Mouse (Mus musculus) G1E (cell line): ENCODE data around the gene Dars. TPM values are rescaled to one million over a fixed set of nuclear protein-coding genes. Genes with fewer than 3 reads are reported as not detected.

ENCODE experiments used
- ATAC-seq: 2 replicates; pipeline ENCODE4 v1.8.0; 2016; ENCODE audit warnings: mild to moderate bottlenecking; ENCODE audit not compliant: insufficient number of reproducible peaks, poor library complexity, low FRiP score, severe bottlenecking; ENCODE audit errors: extremely low read depth
- DNase-seq: peaks from one replicate; pipeline ENCODE4 v3.0.0; 2012; ENCODE audit warnings: low spot score
- H3K27me3 ChIP-seq: 2 replicates; pipeline ENCODE4 v1.6.1; 2012; ENCODE audit warnings: mild to moderate bottlenecking, low read length, inconsistent platforms; ENCODE audit not compliant: insufficient read depth
- H3K36me3 ChIP-seq: replicated peaks from 2 replicates; pipeline ENCODE3; 2012; ENCODE audit warnings: mild to moderate bottlenecking, inconsistent platforms
- H3K4me1 ChIP-seq: 2 replicates; pipeline ENCODE4 v1.6.1; 2012; ENCODE audit warnings: low read depth, low read length, inconsistent platforms, mixed read lengths; ENCODE audit not compliant: insufficient read depth
- H3K4me3 ChIP-seq: 2 replicates; pipeline ENCODE4 v1.5.1; 2012; ENCODE audit warnings: low read depth, mild to moderate bottlenecking, inconsistent platforms, low read length, moderate library complexity, mixed read lengths
- H3K9me3 ChIP-seq: replicated peaks from 2 replicates; pipeline ENCODE4 v1.6.1; 2012; ENCODE audit warnings: inconsistent platforms
- CTCF ChIP-seq: IDR thresholded peaks from 2 replicates; pipeline ENCODE4 v1.5.1; 2012; ENCODE audit warnings: low read depth, low read length, inconsistent platforms, mixed read lengths
- GATA1 ChIP-seq: IDR thresholded peaks from 2 replicates; pipeline ENCODE4 v1.6.1; 2012; ENCODE audit warnings: borderline replicate concordance, low read length, inconsistent platforms, mixed read lengths
- GATA2 ChIP-seq: IDR thresholded peaks from 2 replicates; pipeline ENCODE4 v1.6.1; 2012; ENCODE audit warnings: low read depth, low read length, inconsistent platforms, borderline replicate concordance
- POLR2AphosphoS5 ChIP-seq: IDR thresholded peaks from 2 replicates; pipeline ENCODE4 v1.6.1; 2012; ENCODE audit warnings: low read depth, low read length, inconsistent platforms; ENCODE audit not compliant: insufficient replicate concordance
- TAL1 ChIP-seq: conservative IDR thresholded peaks from 2 replicates; pipeline ENCODE4 v1.6.1; 2012; ENCODE audit warnings: low read depth, low read length, inconsistent platforms, mixed read lengths
- polyA plus RNA-seq: library from polyadenylated mRNA; stranded (reverse); fragments of >175 nt; gene quantifications from 2 replicates; pipeline ENCODE4 v1.2.3, GENCODE M21; 2012
- total RNA-seq, 2 experiments: library from RNA; stranded (forward) in 1 of 2; stranded (reverse) in 1 of 2; fragments of 200-1000 nt in 1 of 2; fragments of >200 nt in 1 of 2; fragmentation: Nextera tagmentation in 1 of 2; gene quantifications; 2 replicates each; pipeline ENCODE4 v1.2.3; 2014 to 2017

The Dars gene
- total and polyA plus RNA-seq, 3 experiments = 209 to 435 (median 272) TPM

GRCm38 (mm10) chr1:128436015-128436414 lies 18.8 kb upstream of the Dars start:
- no peak for DNase-seq
- no peak overlapping the region for H3K4me3 ChIP-seq

GRCm38 (mm10) chr1:128435551-128435950 lies 18.4 kb upstream of the Dars start:
- Histone ChIP-seq H3K36me3 (no peaks in the 10 kb centered on the region), H3K27me3 (peaks cover 12% of the 10 kb centered on the region), H3K4me3 (no peak overlapping the region), H3K9me3 (no peaks in the 10 kb centered on the region), H3K4me1 (peaks cover 3% of the 10 kb centered on the region; the same call in 1 of the 2 replicates)
- TF ChIP-seq POLR2AphosphoS5 = no peak
- TF ChIP-seq GATA2 = no peak
- no peak for TF ChIP-seq GATA1
- TF ChIP-seq CTCF = no peak
- no peak for TF ChIP-seq TAL1
- ATAC-seq (no peak), DNase-seq (no peak)

More at GRCm38 (mm10) chr1:128436015-128436414, 18.8 kb upstream of the Dars start:
- 0 out of 2 replicates have a peak, but pooled peaks have one; percentile 23 for ATAC-seq
- no peaks in the 10 kb centered on the region for H3K36me3 ChIP-seq
- H3K27me3 ChIP-seq = peaks cover 12% of the 10 kb centered on the region
- no peaks in the 10 kb centered on the region for H3K9me3 ChIP-seq
- H3K4me1 ChIP-seq = peaks cover 3% of the 10 kb centered on the region; the same call in 1 of the 2 replicates
- TF ChIP-seq CTCF (no peak), TAL1 (no peak), GATA2 (no peak), POLR2AphosphoS5 (no peak), GATA1 (no peak)

- H3K4me1 ChIP-seq = peaks cover 2% of the 10 kb centered on the region; the same call in 1 of the 2 replicates
- TF ChIP-seq GATA2 (no peak), CTCF (no peak), GATA1 (no peak)
- no peaks in the 10 kb centered on the region for H3K36me3 ChIP-seq
- no peak for ATAC-seq
- H3K4me3 ChIP-seq = no peak overlapping the region
- H3K27me3 ChIP-seq = peaks cover 29% of the 10 kb centered on the region
- no peak for DNase-seq
- 0 out of 2 replicates have a peak, but pooled peaks cover 2% of the 10 kb centered on the region for H3K9me3 ChIP-seq
Measured at GRCm38 (mm10) chr1:128424928-128425327, 7.8 kb upstream of the Dars start.

DNA sequence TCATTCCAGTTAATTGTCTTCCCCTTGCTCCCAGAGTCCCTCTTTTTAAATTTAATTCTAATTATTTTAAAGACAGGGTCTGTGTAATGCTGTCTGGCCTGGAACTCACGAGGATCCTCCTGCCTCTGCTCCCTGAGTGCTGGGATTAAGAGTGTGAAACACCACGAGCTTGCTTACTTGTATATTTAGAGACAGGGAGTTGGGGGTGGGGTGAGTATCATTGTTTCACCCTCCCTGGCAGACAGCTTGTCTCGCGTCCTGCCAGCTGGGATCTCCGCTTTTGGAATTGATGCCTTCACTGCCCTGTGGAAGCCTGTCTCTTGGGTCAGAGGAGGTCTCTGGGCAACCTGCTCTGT lies 343 bp upstream of the Dars start:
- TF ChIP-seq GATA1 (no peak), TAL1 (no peak), GATA2 (no peak), POLR2AphosphoS5 (no peak), CTCF (no peak)
- Histone ChIP-seq H3K4me3 (peak overlapping the region; percentile 81), H3K4me1 (peaks cover 32% of the 10 kb centered on the region), H3K36me3 (peaks cover 25% of the 10 kb centered on the region), H3K9me3 (no peaks in the 10 kb centered on the region), H3K27me3 (peaks cover 14% of the 10 kb centered on the region)
- peak; percentile 7 for DNase-seq
- ATAC-seq = peak; percentile 5; the same call in 1 of the 2 replicates

- Histone ChIP-seq H3K9me3 (no peaks in the 10 kb centered on the region; the same call in 1 of the 2 replicates), H3K4me3 (no peak overlapping the region), H3K27me3 (no peaks in the 10 kb centered on the region), H3K36me3 (peaks cover 68% of the 10 kb centered on the region), H3K4me1 (peaks cover 38% of the 10 kb centered on the region)
- DNase-seq (no peak), ATAC-seq (no peak)
- TF ChIP-seq GATA1 = no peak
- no peak for TF ChIP-seq TAL1
- no peak for TF ChIP-seq CTCF
- no peak for TF ChIP-seq GATA2
- no peak for TF ChIP-seq POLR2AphosphoS5
Measured at GRCm38 (mm10) chr1:128411141-128411540, 6.0 kb downstream of the Dars start.

GRCm38 (mm10) chr1:128406846-128407245 lies 10.3 kb downstream of the Dars start:
- no peak overlapping the region for H3K4me3 ChIP-seq
- H3K9me3 ChIP-seq = no peaks in the 10 kb centered on the region; the same call in 1 of the 2 replicates
- H3K36me3 ChIP-seq = peaks cover 77% of the 10 kb centered on the region
- no peak for TF ChIP-seq CTCF
- H3K27me3 ChIP-seq = no peaks in the 10 kb centered on the region
- no peak for DNase-seq
- no peak for ATAC-seq
- peaks cover 17% of the 10 kb centered on the region for H3K4me1 ChIP-seq

- Histone ChIP-seq H3K4me1 (peaks cover 17% of the 10 kb centered on the region), H3K36me3 (peaks cover 78% of the 10 kb centered on the region)
Measured at GRCm38 (mm10) chr1:128405675-128406074, 11.5 kb downstream of the Dars start.

More at GRCm38 (mm10) chr1:128405675-128406074, 11.5 kb downstream of the Dars start:
- DNase-seq = no peak
- Histone ChIP-seq H3K9me3 (no peaks in the 10 kb centered on the region; the same call in 1 of the 2 replicates), H3K4me3 (no peak overlapping the region), H3K27me3 (no peaks in the 10 kb centered on the region)
- TF ChIP-seq POLR2AphosphoS5 (no peak), GATA1 (no peak), GATA2 (no peak), CTCF (no peak), TAL1 (no peak)
- no peak for ATAC-seq
